Mouse (Mus musculus): ENCODE results near the gene Abcd1.
A peak's percentile ranks its signal among the peaks of the same experiment; 100 is the strongest.

GRCm38 (mm10) chrX:73715476-73716108 is 805 bp upstream of the Abcd1 start:
- TF ChIP-seq CTCF (IDR thresholded peaks at IDR 0.05; ENCODE audit: low read depth) = peak; percentile 64
- no peak for TF ChIP-seq EP300 (optimal IDR thresholded peaks at IDR 0.05)

Data from stomach, postnatal 0 days (tissue).